Mouse (Mus musculus): ENCODE measurements around the gene 4921504E06Rik. TPM values are rescaled to one million over a fixed set of nuclear protein-coding genes. Genes with fewer than 3 reads are reported as not detected.

The 4921504E06Rik gene
- polyA plus RNA-seq, 1 experiment: 12.3 TPM

DNA sequence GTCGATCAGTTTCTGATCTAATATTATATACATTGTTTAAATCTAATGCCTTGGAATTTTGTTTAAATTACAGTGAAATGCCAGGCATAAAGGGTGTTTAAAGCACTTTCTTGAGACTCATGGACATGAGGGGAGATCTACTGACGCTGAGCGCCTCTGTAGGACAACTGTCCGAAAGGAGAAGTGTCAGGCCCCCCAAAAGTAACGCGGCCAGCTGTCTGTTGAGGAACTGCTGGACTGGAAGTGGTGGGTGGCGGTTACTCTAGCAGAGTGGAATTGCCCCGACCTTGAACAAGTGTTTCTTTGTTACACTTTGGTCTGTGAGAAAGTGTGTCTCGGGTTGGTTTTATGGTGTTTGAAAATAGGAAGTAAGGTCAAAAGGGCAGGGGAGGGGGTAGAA, 109.4 kb downstream of the 4921504E06Rik start:
- Histone ChIP-seq H3K27me3 (ENCODE audit: control insufficient read depth, insufficient read depth, low read length) (no peaks in the 10 kb centered on the region), H3K36me3 (ENCODE audit: control insufficient read depth, insufficient read depth, low read length) (no peaks in the 10 kb centered on the region), H3K4me1 (ENCODE audit: control insufficient read depth, insufficient read depth, low read length) (peaks cover 20% of the 10 kb centered on the region), H3K27ac (ENCODE audit: control insufficient read depth, insufficient read depth, low read depth, low read length) (no peak overlapping the region), H3K4me3 (ENCODE audit: control insufficient read depth, low read depth, low read length) (no peak overlapping the region)
- no peak for TF ChIP-seq POLR2A (IDR thresholded peaks at IDR 0.05; ENCODE audit: control insufficient read depth, low read depth, low read length)
- TF ChIP-seq CTCF (IDR thresholded peaks at IDR 0.05; ENCODE audit: control insufficient read depth, insufficient read depth, insufficient replicate concordance, low read depth, low read length): no peak

DNA sequence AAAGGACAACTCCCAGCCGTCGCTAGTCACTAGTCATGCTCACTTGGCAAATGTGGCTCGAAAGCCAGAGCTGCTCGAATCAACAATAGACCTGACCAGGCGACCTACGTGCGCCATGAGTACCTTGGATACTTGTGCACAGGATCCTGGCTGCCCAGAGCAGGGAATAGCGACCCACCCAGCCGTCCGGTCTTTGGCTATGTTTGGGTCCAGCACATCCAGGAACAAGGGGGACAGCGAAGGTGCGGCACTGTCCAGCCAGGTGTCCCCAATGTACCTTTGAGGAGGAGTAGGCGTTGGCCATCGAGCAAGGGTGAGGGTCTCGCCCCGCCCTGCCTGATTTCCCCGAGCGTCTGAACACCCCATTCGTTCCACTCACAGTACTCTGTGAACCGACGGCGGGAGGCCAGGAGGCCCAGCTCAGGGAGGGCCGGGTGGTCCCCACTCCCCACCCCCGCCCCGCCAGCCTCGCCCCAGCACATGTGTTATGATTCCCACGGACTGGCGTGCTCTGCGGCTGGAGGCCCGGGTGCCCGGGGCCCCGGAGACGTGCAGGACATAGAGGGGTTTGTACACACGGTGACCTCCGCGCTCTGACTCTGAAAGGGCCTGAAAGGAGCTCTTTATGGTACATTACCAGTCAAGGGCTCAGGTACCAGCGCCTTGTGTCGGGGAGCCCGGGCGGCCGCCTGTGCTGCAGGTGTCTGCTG, 121.9 kb downstream of the 4921504E06Rik start:
- TF ChIP-seq CTCF (IDR thresholded peaks at IDR 0.05; ENCODE audit: control insufficient read depth, insufficient read depth, insufficient replicate concordance, low read depth, low read length) (no peak), POLR2A (IDR thresholded peaks at IDR 0.05; ENCODE audit: control insufficient read depth, low read depth, low read length) (no peak)
- Histone ChIP-seq H3K27me3 (ENCODE audit: control insufficient read depth, insufficient read depth, low read length) (no peaks in the 10 kb centered on the region; the same call in 1 of the 2 replicates), H3K4me3 (ENCODE audit: control insufficient read depth, low read depth, low read length) (no peak overlapping the region), H3K4me1 (ENCODE audit: control insufficient read depth, insufficient read depth, low read length) (peaks cover 6% of the 10 kb centered on the region; the same call in 1 of the 2 replicates), H3K36me3 (ENCODE audit: control insufficient read depth, insufficient read depth, low read length) (no peaks in the 10 kb centered on the region), H3K27ac (ENCODE audit: control insufficient read depth, insufficient read depth, low read depth, low read length) (no peak overlapping the region)

DNA sequence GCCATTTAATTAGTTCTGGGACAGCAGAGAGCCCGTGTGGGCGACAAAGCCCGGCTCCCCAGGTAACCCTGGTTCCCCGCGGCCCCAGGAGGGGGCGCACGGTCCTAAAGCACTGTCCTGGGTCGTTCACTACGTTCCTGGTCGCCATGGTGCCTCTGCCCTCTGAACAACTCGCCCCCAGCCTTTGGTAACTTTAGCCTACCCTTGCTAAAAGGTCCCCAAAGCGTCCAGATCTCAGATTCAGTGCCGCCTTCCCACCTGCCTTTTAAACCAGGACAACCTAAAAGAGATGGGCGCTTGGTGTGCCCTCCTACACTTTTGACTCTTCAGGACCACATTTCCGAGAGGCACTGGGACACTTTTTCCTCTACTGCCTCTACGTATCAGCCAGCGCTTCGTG, 122.5 kb downstream of the 4921504E06Rik start:
- Histone ChIP-seq H3K4me3 (ENCODE audit: control insufficient read depth, low read depth, low read length) (no peak overlapping the region), H3K36me3 (ENCODE audit: control insufficient read depth, insufficient read depth, low read length) (no peaks in the 10 kb centered on the region), H3K27ac (ENCODE audit: control insufficient read depth, insufficient read depth, low read depth, low read length) (no peak overlapping the region), H3K27me3 (ENCODE audit: control insufficient read depth, insufficient read depth, low read length) (no peaks in the 10 kb centered on the region; the same call in 1 of the 2 replicates), H3K4me1 (ENCODE audit: control insufficient read depth, insufficient read depth, low read length) (peaks cover 6% of the 10 kb centered on the region; the same call in 1 of the 2 replicates)
- TF ChIP-seq POLR2A (IDR thresholded peaks at IDR 0.05; ENCODE audit: control insufficient read depth, low read depth, low read length) (no peak), CTCF (IDR thresholded peaks at IDR 0.05; ENCODE audit: control insufficient read depth, insufficient read depth, insufficient replicate concordance, low read depth, low read length) (no peak)

DNA sequence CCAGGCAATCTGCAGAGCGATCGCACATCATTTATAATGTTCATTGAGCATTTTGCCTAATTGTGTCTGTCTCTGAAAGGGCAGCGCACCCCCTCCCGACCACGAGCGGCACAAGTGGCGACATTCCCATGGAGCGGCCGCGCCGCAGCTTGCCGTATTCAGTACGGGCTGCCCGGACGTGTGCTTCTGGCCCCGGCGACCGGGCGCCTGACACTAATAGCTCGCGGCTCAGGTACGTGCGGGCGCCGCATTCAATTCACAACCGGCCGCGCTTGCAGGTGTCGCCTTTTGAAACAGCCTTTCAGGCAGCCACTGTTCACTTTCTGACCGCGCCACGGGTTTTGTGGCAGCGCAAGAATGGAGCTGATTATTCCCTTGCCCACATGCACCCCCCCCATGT, 123.0 kb downstream of the 4921504E06Rik start:
- Histone ChIP-seq H3K36me3 (ENCODE audit: control insufficient read depth, insufficient read depth, low read length) (no peaks in the 10 kb centered on the region), H3K27me3 (ENCODE audit: control insufficient read depth, insufficient read depth, low read length) (no peaks in the 10 kb centered on the region; the same call in 1 of the 2 replicates), H3K27ac (ENCODE audit: control insufficient read depth, insufficient read depth, low read depth, low read length) (no peak overlapping the region), H3K4me3 (ENCODE audit: control insufficient read depth, low read depth, low read length) (no peak overlapping the region), H3K4me1 (ENCODE audit: control insufficient read depth, insufficient read depth, low read length) (peaks cover 6% of the 10 kb centered on the region; the same call in 1 of the 2 replicates)
- no peak for TF ChIP-seq CTCF (IDR thresholded peaks at IDR 0.05; ENCODE audit: control insufficient read depth, insufficient read depth, insufficient replicate concordance, low read depth, low read length)
- TF ChIP-seq POLR2A (IDR thresholded peaks at IDR 0.05; ENCODE audit: control insufficient read depth, low read depth, low read length): no peak

DNA sequence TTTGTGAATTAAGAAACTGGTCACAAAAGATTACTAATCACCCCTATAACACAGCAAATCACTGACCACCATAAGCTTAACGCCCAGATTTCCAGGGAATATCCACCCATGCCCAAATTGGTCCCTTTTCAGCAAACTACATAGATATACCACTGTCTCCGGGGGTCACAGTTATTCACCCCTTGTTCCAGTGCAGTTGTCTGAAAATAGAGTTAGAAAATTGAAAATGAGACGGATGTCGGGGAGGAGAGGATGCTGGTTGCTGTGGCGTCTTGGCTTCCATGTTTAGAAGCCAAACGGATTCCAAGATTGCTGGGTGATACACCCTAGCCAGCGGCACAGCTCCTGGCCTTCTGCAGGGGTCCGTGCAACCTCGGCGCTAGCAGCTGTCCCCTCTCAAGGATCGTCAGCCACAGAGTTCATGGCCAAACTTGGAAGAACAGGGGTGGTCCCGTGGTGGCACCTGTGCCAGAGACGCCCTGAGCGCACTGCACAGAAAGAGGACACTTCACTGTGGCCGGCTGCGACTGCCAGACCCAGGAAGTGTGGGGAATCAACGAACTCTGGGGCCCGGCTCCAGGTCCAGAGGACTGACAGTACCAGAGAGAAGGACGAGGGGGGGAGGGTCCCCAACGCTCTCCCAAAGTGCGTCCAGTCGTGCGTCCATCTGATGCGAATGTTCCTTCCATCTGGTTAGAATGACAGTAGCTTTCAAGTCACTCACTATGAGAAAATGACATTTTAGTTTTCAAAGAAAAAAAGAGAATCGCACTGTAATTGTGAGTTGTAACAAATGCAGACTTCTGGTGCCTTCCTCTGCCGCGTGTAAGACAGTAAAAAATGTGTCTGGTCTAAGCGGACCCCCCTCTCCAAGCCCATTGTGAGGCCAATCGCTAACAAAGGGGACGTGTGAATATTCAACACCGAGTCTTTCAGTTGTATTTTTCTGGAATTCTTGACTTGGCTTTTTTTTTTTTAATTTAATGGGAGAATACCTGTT, 123.7 kb downstream of the 4921504E06Rik start:
- TF ChIP-seq CTCF (IDR thresholded peaks at IDR 0.05; ENCODE audit: control insufficient read depth, insufficient read depth, insufficient replicate concordance, low read depth, low read length) (no peak), POLR2A (IDR thresholded peaks at IDR 0.05; ENCODE audit: control insufficient read depth, low read depth, low read length) (no peak)
- Histone ChIP-seq H3K27ac (ENCODE audit: control insufficient read depth, insufficient read depth, low read depth, low read length) (no peak overlapping the region), H3K36me3 (ENCODE audit: control insufficient read depth, insufficient read depth, low read length) (no peaks in the 10 kb centered on the region), H3K4me1 (ENCODE audit: control insufficient read depth, insufficient read depth, low read length) (peaks cover 6% of the 10 kb centered on the region; the same call in 1 of the 2 replicates), H3K27me3 (ENCODE audit: control insufficient read depth, insufficient read depth, low read length) (no peaks in the 10 kb centered on the region; the same call in 1 of the 2 replicates), H3K4me3 (ENCODE audit: control insufficient read depth, low read depth, low read length) (no peak overlapping the region)

DNA sequence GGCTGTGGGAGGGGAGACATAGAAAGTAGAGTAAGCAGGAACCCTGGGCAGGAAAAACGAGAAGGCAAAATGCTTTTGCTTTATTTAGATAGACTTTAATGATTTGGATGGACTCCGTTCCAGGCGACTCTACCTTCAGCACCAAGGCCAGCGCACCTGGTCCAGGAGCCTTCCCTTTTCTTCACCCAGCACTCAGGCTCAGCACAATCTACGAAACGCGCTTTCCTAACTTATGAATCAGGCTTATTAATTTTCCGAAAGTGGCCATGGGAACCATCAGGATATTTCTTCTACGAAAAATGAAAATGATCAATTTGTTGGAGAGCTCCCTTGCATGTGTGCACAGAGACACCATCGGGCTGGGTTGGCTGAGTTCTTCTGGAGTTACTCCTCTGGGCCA, 124.7 kb downstream of the 4921504E06Rik start:
- Histone ChIP-seq H3K36me3 (ENCODE audit: control insufficient read depth, insufficient read depth, low read length) (no peaks in the 10 kb centered on the region), H3K4me3 (ENCODE audit: control insufficient read depth, low read depth, low read length) (no peak overlapping the region), H3K27ac (ENCODE audit: control insufficient read depth, insufficient read depth, low read depth, low read length) (no peak overlapping the region), H3K27me3 (ENCODE audit: control insufficient read depth, insufficient read depth, low read length) (no peaks in the 10 kb centered on the region; the same call in 1 of the 2 replicates), H3K4me1 (ENCODE audit: control insufficient read depth, insufficient read depth, low read length) (peaks cover 6% of the 10 kb centered on the region; the same call in 1 of the 2 replicates)
- TF ChIP-seq POLR2A (IDR thresholded peaks at IDR 0.05; ENCODE audit: control insufficient read depth, low read depth, low read length) (no peak), CTCF (IDR thresholded peaks at IDR 0.05; ENCODE audit: control insufficient read depth, insufficient read depth, insufficient replicate concordance, low read depth, low read length) (no peak)

DNA sequence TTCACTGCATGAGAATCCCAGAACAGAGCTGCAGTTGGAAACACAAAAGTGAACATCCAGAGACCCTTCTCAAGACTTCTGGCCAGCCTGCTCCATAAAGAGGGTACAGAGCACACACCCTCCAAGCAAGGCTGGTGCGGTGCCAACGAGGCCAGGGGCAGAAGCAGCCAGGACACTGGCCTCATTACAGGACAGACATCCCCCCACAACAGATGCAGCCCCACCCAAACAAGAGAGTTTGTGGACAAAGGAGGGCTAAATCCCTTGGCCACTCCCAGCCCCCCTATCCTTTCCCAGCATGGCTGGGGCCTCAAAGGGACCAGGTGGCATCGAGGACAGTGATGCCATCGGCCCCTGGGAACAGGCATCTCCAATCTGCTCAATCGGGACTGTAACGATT, 130.6 kb downstream of the 4921504E06Rik start:
- no peaks in the 10 kb centered on the region for H3K4me1 ChIP-seq (ENCODE audit: control insufficient read depth, insufficient read depth, low read length)
- H3K36me3 ChIP-seq (ENCODE audit: control insufficient read depth, insufficient read depth, low read length): no peaks in the 10 kb centered on the region
- H3K27me3 ChIP-seq (ENCODE audit: control insufficient read depth, insufficient read depth, low read length): no peaks in the 10 kb centered on the region
- no peak overlapping the region for H3K4me3 ChIP-seq (ENCODE audit: control insufficient read depth, low read depth, low read length)
- no peak overlapping the region for H3K27ac ChIP-seq (ENCODE audit: control insufficient read depth, insufficient read depth, low read depth, low read length)
- TF ChIP-seq POLR2A (IDR thresholded peaks at IDR 0.05; ENCODE audit: control insufficient read depth, low read depth, low read length) (no peak), CTCF (IDR thresholded peaks at IDR 0.05; ENCODE audit: control insufficient read depth, insufficient read depth, insufficient replicate concordance, low read depth, low read length) (no peak)
